Mouse (Mus musculus): ENCODE measurements around the gene Ltf. TPM values are rescaled to one million over a fixed set of nuclear protein-coding genes. Genes with fewer than 3 reads are reported as not detected.

The Ltf gene
- total RNA-seq (2021) = under 1 TPM in 1 of 2 experiments, not detected in 1; 0.57 TPM

- intact Hi-C loops (cut with DNase I) = no loop called here
- DNase-seq (ENCODE audit: extremely low spot score in 1 of 2, low spot score in 2 of 2) = no peak
These were observed at the start of gene Ltf for GRCm38 (mm10) chr9:111019022-111019421. Ltf (plus strand) TSS chr9:111019271.

DNA sequence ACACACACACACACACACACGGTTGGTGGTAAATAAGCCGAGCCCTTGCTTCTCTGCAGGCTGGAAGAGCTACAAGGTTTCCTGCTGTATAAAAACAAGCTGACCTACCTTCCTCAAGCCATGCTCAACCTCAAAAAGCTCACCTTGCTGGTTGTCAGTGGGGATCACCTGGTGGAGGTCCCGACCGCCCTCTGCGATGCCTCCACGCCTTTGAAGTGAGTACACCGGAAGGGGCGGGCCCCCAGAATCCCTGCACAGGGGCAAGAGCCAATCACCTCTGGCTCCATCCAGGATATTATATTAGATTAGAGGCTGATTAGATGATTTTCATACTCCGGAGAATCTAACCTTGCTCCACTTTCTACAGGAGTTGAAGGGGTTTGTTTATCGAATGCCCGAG, 39.7 kb upstream of the Ltf start:
- DNase-seq (ENCODE audit: extremely low spot score in 1 of 2, low spot score in 2 of 2) = no peak
- intact Hi-C loops (cut with DNase I) = no loop called here

DNA sequence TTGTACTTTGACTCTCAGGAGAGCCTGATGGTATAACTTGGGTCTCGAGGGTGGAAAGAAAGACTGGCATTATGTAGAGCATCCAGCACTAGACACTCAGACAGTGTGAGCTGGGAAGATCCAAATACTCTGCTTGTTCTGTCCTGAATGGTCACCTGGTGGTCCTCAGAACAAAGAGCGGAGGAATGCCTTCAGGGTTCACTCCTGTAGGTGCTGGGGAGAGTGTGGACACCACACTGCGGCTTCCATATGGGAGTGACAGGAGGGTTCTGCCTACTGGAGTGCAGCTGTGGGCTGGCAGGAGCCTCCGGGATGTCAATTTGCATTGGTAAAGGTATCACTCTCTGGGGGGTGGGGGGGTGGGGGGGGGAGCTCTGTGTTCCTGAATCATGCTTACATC, 36.7 kb upstream of the Ltf start:
- intact Hi-C loops (cut with DNase I) = no loop called here
- DNase-seq (ENCODE audit: extremely low spot score in 1 of 2, low spot score in 2 of 2) = no peak

DNA sequence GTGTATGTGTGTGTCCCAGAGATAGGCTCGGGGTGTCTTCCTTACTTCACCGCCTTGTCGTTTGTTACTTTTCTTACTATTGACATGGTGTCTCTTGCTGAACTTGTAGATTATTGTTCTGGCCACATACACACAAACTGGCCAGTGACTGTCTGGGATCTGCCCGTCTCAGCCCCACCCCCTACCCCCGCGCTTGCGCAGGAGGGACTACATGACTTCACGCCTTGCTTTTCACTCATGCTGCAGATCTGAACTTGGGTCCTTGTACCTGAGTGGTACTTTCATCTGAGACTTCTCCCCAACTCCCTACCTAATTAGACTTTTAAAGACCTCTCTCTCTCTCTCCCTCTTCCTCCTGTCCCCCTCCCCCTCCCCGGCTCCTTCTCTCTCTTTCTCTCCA, 35.0 kb upstream of the Ltf start:
- intact Hi-C loops (cut with DNase I) = no loop called here
- no peak for DNase-seq (ENCODE audit: extremely low spot score in 1 of 2, low spot score in 2 of 2)

- DNase-seq (ENCODE audit: extremely low spot score in 1 of 2, low spot score in 2 of 2) = no peak
- intact Hi-C loops (cut with DNase I) = no loop called here
These were observed 33.5 kb upstream of the Ltf start for GRCm38 (mm10) chr9:110985541-110985940.

DNA sequence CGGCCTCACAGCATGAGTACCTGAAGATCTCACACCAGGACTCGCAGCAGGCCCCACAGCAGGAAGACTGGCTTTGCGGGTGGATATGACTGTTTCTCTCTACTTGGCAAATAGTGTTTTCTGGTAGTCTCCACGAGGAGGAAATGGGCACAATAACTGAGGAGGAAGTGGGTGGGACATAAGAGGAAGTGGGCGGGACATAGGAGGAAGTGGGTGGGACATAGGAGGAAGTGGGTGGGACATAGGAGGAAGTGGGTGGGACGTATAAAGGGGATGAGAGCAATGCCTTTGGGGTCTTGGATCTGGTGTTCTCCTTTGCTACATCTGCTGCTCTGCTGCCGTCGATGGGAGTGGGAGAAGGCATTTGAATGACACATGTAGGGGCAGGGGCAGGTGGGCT, 33.1 kb upstream of the Ltf start:
- intact Hi-C loops (cut with DNase I) = no loop called here
- no peak for DNase-seq (ENCODE audit: extremely low spot score in 1 of 2, low spot score in 2 of 2)

- DNase-seq (ENCODE audit: extremely low spot score in 1 of 2, low spot score in 2 of 2) = no peak
- intact Hi-C loops (cut with DNase I) = no loop called here
These were observed 31.7 kb upstream of the Ltf start for GRCm38 (mm10) chr9:110987331-110987730.

DNA sequence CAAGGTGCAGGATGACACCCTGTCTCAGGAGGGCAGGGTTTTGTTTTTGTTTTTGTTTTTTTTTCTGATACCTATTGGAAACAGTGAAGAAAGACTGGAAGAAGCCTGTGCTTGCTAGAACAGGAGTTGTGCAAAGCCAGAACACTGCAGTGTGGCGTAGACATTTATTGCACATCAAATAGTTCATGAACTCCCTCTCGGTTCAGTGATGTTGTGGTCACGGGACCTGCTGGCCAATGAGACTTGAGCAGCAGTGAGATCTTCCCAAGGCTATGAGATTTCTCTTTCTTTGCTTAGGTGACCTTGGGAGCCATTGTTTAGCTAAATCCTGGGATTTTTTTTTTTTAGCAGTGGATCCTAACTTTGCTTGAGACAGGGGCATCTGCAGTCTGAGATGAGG, 31.0 kb upstream of the Ltf start:
- DNase-seq (ENCODE audit: extremely low spot score in 1 of 2, low spot score in 2 of 2) = no peak
- intact Hi-C loops (cut with DNase I) = no loop called here

DNA sequence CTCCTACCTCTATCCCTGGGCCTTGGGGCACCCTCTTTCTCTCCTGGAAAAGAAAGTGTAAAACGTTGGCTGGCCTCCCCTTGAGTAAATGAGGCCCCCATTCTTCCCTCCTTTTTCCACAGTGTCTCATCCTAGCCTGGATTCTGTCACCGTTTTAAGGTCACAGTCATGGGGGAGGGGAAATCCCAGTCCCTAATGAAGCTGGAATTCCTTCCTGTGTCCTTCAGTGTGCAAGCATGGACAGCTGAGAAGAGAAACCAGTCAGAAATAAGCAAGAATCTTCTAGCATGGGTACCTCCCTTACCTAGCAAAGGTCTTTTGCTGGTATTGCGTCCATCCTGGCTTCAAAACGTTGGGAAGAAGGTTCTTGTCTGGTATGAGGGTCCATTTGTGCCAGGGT, 29.9 kb upstream of the Ltf start:
- intact Hi-C loops (cut with DNase I) = no loop called here
- DNase-seq (ENCODE audit: extremely low spot score in 1 of 2, low spot score in 2 of 2) = no peak

GRCm38 (mm10) chr9:110989543-110989942, 29.5 kb upstream of the Ltf start:
- no peak for DNase-seq (ENCODE audit: extremely low spot score in 1 of 2, low spot score in 2 of 2)
- intact Hi-C loops (cut with DNase I) = no loop called here

GRCm38 (mm10) chr9:110990204-110990603, 28.9 kb upstream of the Ltf start, which contains the start of gene Rtp3:
Rtp3 (minus strand) TSS chr9:110990583.
- intact Hi-C loops (cut with DNase I) = loop anchor here (10.0 kb wide), 1 partner anchor 265 kb away; no protein-coding TSS in a partner anchor
- DNase-seq (ENCODE audit: extremely low spot score in 1 of 2, low spot score in 2 of 2) = no peak

GRCm38 (mm10) chr9:110993281-110993709, 25.8 kb upstream of the Ltf start:
- DNase-seq (ENCODE audit: extremely low spot score in 1 of 2, low spot score in 2 of 2) = no peak
- intact Hi-C loops (cut with DNase I) = loop anchor here (10.0 kb wide), 1 partner anchor 262 kb away; no protein-coding TSS in a partner anchor

- intact Hi-C loops (cut with DNase I) = loop anchor here (10.0 kb wide), 1 partner anchor 260 kb away; no protein-coding TSS in a partner anchor
- DNase-seq (ENCODE audit: extremely low spot score in 1 of 2, low spot score in 2 of 2) = peak; percentile 70 to 84
These were observed 24.3 kb upstream of the Ltf start for GRCm38 (mm10) chr9:110994716-110995172.

- intact Hi-C loops (cut with DNase I) = loop anchor here (2.0 to 10.0 kb wide), 2 partner anchors 76 to 258 kb away; no protein-coding TSS in a partner anchor
- DNase-seq (ENCODE audit: extremely low spot score in 1 of 2, low spot score in 2 of 2) = peak; percentile 73 to 84
These were observed 21.8 kb upstream of the Ltf start for GRCm38 (mm10) chr9:110997245-110997644.

DNA sequence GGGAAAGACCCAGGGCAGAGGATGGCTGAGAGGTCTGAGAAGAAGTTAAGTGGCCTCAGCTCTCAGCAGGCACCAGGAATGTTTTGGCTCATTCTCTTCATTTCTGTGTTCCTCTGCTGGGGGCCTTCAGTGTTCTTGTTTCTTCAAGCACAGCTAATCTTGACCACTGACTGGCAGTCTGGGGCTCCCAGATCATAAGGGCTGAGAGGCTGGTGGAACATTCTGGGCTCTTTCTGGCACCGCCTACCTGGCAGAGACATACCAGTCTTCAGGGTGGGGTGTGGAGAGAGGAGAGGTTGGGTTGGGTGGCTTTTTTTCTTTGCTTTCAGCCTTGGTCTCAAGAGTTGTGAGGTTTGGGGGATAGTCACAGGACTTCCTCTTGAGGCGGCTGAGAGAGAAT, 20.0 kb upstream of the Ltf start:
- intact Hi-C loops (cut with DNase I) = loop anchor here (10.0 kb wide), 1 partner anchor 256 kb away; no protein-coding TSS in a partner anchor

DNA sequence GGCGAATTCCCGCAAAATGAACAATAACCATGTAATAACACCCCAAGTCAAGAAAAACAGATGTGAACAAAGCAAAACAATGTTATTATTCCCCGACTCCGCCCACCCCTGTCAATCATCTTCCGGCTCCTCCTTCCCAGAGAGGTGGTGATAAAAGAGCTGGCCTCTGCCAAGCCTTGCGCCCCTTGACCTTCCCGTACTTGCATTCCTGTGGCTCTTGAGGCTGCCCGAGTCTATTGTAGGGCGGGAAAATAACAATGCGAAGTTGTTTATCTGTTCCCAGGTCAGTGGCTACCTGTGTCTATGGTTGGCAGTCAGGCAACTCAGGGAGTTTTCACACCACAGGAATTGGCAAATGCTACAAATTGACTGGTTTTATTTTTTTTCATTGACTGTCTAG, 19.2 kb upstream of the Ltf start:
- peak in 1 of 2 experiments; percentile 48 for DNase-seq (ENCODE audit: extremely low spot score in 1 of 2, low spot score in 2 of 2)
- intact Hi-C loops (cut with DNase I) = loop anchor here (10.0 kb wide), 1 partner anchor 255 kb away; no protein-coding TSS in a partner anchor

More for the DNA sequence above, 20.0 kb upstream of the Ltf start:
- DNase-seq (ENCODE audit: extremely low spot score in 1 of 2, low spot score in 2 of 2) = no peak

GRCm38 (mm10) chr9:111001621-111002020, 17.4 kb upstream of the Ltf start:
- DNase-seq (ENCODE audit: extremely low spot score in 1 of 2, low spot score in 2 of 2) = no peak
- intact Hi-C loops (cut with DNase I) = no loop called here

GRCm38 (mm10) chr9:111003279-111003678, 15.8 kb upstream of the Ltf start:
- no peak for DNase-seq (ENCODE audit: extremely low spot score in 1 of 2, low spot score in 2 of 2)
- intact Hi-C loops (cut with DNase I) = no loop called here

GRCm38 (mm10) chr9:111006544-111006943, 12.5 kb upstream of the Ltf start:
- DNase-seq (ENCODE audit: extremely low spot score in 1 of 2, low spot score in 2 of 2) = no peak
- intact Hi-C loops (cut with DNase I) = no loop called here

- intact Hi-C loops (cut with DNase I) = no loop called here
These were observed 9.3 kb upstream of the Ltf start for GRCm38 (mm10) chr9:111009763-111010162.

GRCm38 (mm10) chr9:111011550-111011949, 7.5 kb upstream of the Ltf start:
- DNase-seq (ENCODE audit: extremely low spot score in 1 of 2, low spot score in 2 of 2) = no peak

More at GRCm38 (mm10) chr9:111009763-111010162, 9.3 kb upstream of the Ltf start:
- no peak for DNase-seq (ENCODE audit: extremely low spot score in 1 of 2, low spot score in 2 of 2)

More at GRCm38 (mm10) chr9:111011550-111011949, 7.5 kb upstream of the Ltf start:
- intact Hi-C loops (cut with DNase I) = no loop called here

Measured in left cerebral cortex, postnatal 10 days (tissue).